ENCODE assay signal across 8 mouse cellular contexts in the genomic region with DNA sequence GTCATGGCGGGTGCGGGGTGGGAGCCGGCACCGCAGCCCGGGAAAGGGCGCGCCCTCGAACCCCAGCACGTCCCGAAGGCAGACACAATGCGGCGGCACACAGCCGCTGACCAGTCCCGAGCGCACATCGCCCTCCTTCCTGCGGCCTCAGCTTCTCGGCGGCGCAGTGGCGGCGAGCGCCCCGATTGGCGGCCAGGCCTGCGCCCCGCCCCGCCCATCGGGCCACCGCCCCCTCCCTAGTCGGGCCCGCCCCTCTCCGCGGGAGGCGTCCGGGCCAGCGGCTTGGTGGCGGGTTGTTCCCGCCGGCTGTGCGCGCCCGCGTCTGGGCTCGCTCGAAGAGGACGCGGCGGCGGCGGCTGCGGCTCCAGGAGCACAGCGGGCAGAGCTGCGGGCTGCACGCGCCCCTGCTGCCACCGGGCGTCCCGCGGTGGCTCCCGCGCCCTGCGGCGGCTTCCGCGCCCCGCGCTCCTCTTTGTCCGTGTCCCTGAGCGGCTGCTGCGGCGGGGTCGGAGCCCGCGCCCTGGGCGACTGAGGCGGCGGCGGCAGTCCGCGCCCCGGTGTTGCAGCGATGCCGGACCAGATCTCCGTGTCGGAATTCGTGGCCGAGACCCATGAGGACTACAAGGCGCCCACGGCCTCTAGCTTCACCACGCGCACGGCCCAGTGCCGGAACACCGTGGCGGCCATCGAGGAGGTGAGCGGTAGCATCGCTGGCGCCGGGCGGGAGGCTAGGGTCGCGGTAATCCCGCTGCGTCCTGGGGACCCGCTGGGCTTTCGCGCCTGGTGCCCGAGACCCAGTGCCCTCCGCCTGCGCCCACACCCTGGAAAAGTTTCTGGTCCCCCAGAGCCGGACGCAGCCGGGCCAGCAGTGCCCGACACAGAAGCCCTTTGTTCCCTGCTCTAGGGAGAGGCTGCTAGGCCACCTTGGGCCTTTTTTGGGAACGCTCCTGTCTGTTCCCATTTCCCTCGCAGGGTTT.
DNase-seq lines count a peak whose midpoint lies in the region; ATAC-seq and TF ChIP-seq lines count a peak whose summit lies in the region.

No protein-coding gene starts in this region.

- DNase-seq in ES-E14 (ENCODE audit: low read depth, low spot score), result peak; percentile 70
- DNase-seq in cerebellum, adult 11-12 months, result peak; percentile 86
- DNase-seq in forebrain, embryonic 14.5 days (ENCODE audit: low spot score), result peak; percentile 91
- peak; percentile 89 to 92 for DNase-seq in heart, postnatal 14 days
- DNase-seq in layer of hippocampus, adult 18-20 months (ENCODE audit: low spot score in 2 of 2), result peak; percentile 71 to 77
- peak; percentile 81 for DNase-seq in lung, adult 2 months
- peak; percentile 76 for DNase-seq in testis, postnatal 14 days (ENCODE audit: low spot score)

- no peak overlapping the region for H3K27ac ChIP-seq in ES-E14 (ENCODE audit: insufficient read depth, low read depth, low read length, poor library complexity, severe bottlenecking)
- peak overlapping the region; percentile 93 for H3K27ac ChIP-seq in forebrain, embryonic 14.5 days (ENCODE audit: low read depth, low read length)
- peak overlapping the region; percentile 90 for H3K27ac ChIP-seq in neural tube, embryonic 15.5 days (replicated peaks)

- in situ Hi-C loops in ES-E14 (cut with MboI; ENCODE audit: low sequenced_read_pairs in 2 of 2, unreplicated experiment in 2 of 2), result no loop called here

- no peak for TF ChIP-seq POLR2A in lung, adult 2 months (IDR thresholded peaks at IDR 0.05; ENCODE audit: borderline replicate concordance, extremely low read depth, low read depth, low read length)

- 0 out of 4 replicates have a peak, but pooled peaks cover 2% of the 10 kb centered on the region in 2 experiments for H3K4me1 ChIP-seq in ES-E14 (ENCODE audit: control insufficient read depth in 2 of 2, insufficient read depth in 2 of 2, low read length in 2 of 2, poor library complexity in 1 of 2)
- 0 out of 2 replicates have a peak, but pooled peaks cover 3% of the 10 kb centered on the region for H3K4me1 ChIP-seq in forebrain, embryonic 14.5 days (ENCODE audit: control insufficient read depth, insufficient read depth, low read length)
- no peaks in the 10 kb centered on the region for H3K4me1 ChIP-seq in lung, adult 2 months (ENCODE audit: control insufficient read depth, insufficient read depth, low read length)
- peaks cover 13% of the 10 kb centered on the region for H3K4me1 ChIP-seq in neural tube, embryonic 15.5 days

- peak overlapping the region; percentile 84 to 94 for H3K4me3 ChIP-seq in ES-E14 (ENCODE audit: insufficient read depth in 1 of 2, low read depth in 1 of 2, low read length in 2 of 2, poor library complexity in 1 of 2, severe bottlenecking in 1 of 2)
- peak overlapping the region; percentile 67 for H3K4me3 ChIP-seq in forebrain, embryonic 14.5 days (ENCODE audit: low read depth, low read length)
- H3K4me3 ChIP-seq in lung, adult 2 months (replicated peaks; ENCODE audit: extremely low read depth, low read depth, low read length), result peak overlapping the region; percentile 69
- peak overlapping the region; percentile 86 for H3K4me3 ChIP-seq in neural tube, embryonic 15.5 days (replicated peaks)

- TF ChIP-seq CTCF in lung, adult 2 months (IDR thresholded peaks at IDR 0.05; ENCODE audit: insufficient read depth, low read length), result no peak

- 0% methylated on average over 86 of the region's 118 CpGs for WGBS in forebrain, embryonic 14.5 days
- under 1% methylated on average over 118 of the region's 118 CpGs for WGBS in lung, adult 2 months
- WGBS in neural tube, embryonic 15.5 days, result under 1% methylated on average over 88 of the region's 118 CpGs

- H3K36me3 ChIP-seq in ES-E14 (ENCODE audit: control insufficient read depth, insufficient read depth, low read length, poor library complexity, severe bottlenecking), result no peaks in the 10 kb centered on the region
- H3K36me3 ChIP-seq in forebrain, embryonic 14.5 days (ENCODE audit: control insufficient read depth, insufficient read depth, low read length), result no peaks in the 10 kb centered on the region
- no peaks in the 10 kb centered on the region for H3K36me3 ChIP-seq in neural tube, embryonic 15.5 days

- peak overlapping the region; percentile 70 for H3K4me2 ChIP-seq in forebrain, embryonic 14.5 days (ENCODE audit: low read length)
- H3K4me2 ChIP-seq in neural tube, embryonic 15.5 days, result peak overlapping the region; percentile 67

- H3K9ac ChIP-seq in ES-E14 (ENCODE audit: insufficient read depth, low read depth, low read length, poor library complexity, severe bottlenecking), result peak overlapping the region; percentile 84
- H3K9ac ChIP-seq in forebrain, embryonic 14.5 days (ENCODE audit: low read length), result peak overlapping the region; percentile 86
- H3K9ac ChIP-seq in neural tube, embryonic 15.5 days (replicated peaks), result peak overlapping the region; percentile 89

- H3K9me3 ChIP-seq in ES-E14 (ENCODE audit: control insufficient read depth, insufficient read depth, low read depth, low read length), result no peaks in the 10 kb centered on the region
- no peaks in the 10 kb centered on the region for H3K9me3 ChIP-seq in forebrain, embryonic 14.5 days (replicated peaks; ENCODE audit: control insufficient read depth, low read length)
- H3K9me3 ChIP-seq in neural tube, embryonic 15.5 days (replicated peaks), result no peaks in the 10 kb centered on the region

- peak; percentile 98 for ATAC-seq in forebrain, embryonic 14.5 days
- ATAC-seq in neural tube, embryonic 15.5 days (ENCODE audit: low FRiP score), result peak; percentile 97

- H3K27me3 ChIP-seq in forebrain, embryonic 14.5 days (replicated peaks; ENCODE audit: control insufficient read depth, insufficient read depth, low read length), result no peaks in the 10 kb centered on the region
- H3K27me3 ChIP-seq in neural tube, embryonic 15.5 days (replicated peaks), result no peaks in the 10 kb centered on the region

- intact Hi-C loops in heart, postnatal 14 days (cut with DNase I), result loop anchor here (1.0 to 10.0 kb wide), 5 partner anchors 21 to 263 kb away; a partner anchor contains a TSS

TF ChIP-seq in ES-E14, 5 proteins besides CTCF, POLR2A, EP300 and RAD21:
- TF ChIP-seq CHD2 (IDR thresholded peaks at IDR 0.05; ENCODE audit: low read depth, low read length) (no peak), HCFC1 (IDR thresholded peaks at IDR 0.05; ENCODE audit: borderline replicate concordance, insufficient read depth, low read length) (no peak; the same call in 1 of the 2 replicates)
